Mouse (Mus musculus) C2C12 (cell line): ENCODE measurements around the gene Fkbp2.

ENCODE experiments used
- CEBPB ChIP-seq: IDR thresholded peaks from one replicate; pipeline ENCODE4 v1.6.1; 2011; ENCODE audit warnings: low read depth, mild to moderate bottlenecking, control low read depth, moderate library complexity
- CTCF ChIP-seq: IDR thresholded peaks from one replicate; pipeline ENCODE4 v1.5.1; 2011; ENCODE audit not compliant: control insufficient read depth, insufficient read depth, insufficient read length
- FOSL1 ChIP-seq: IDR thresholded peaks from one replicate; pipeline ENCODE4 v1.8.0; 2011; ENCODE audit warnings: mild to moderate bottlenecking, low read length; ENCODE audit not compliant: poor library complexity, insufficient read depth, severe bottlenecking
- MAX ChIP-seq: IDR thresholded peaks from one replicate; pipeline ENCODE4 v1.6.1; 2011; ENCODE audit warnings: mild to moderate bottlenecking, control low read depth
- MYOD1 ChIP-seq: IDR thresholded peaks from one replicate; pipeline ENCODE4 v1.6.1; 2011; ENCODE audit warnings: low read depth; ENCODE audit not compliant: control insufficient read depth, insufficient read length
- USF1 ChIP-seq: IDR thresholded peaks from one replicate; pipeline ENCODE4 v1.6.1; 2011; ENCODE audit warnings: low read depth, mild to moderate bottlenecking, control low read depth, moderate library complexity

GRCm38 (mm10) chr19:6994489-6994888 is 14.2 kb upstream of the Fkbp2 start:
- no peak for TF ChIP-seq CTCF
- no peak for TF ChIP-seq MAX
- TF ChIP-seq FOSL1: no peak
- no peak for TF ChIP-seq USF1
- no peak for TF ChIP-seq CEBPB
- no peak for TF ChIP-seq MYOD1
